21 mouse cellular contexts compared by ENCODE assay signal in genomic region chr11:113146762-113147161, GRCm38 (mm10).
"Had no signal": no experiment of that assay in that cellular context is flagged by ENCODE, and none has a peak within 500 bp of the region (broad histone marks: within the 10 kb centered on the region; RNA-seq: fewer than 3 reads in every experiment).

No protein-coding gene starts in this region.

- H3K4me2 ChIP-seq: liver, embryonic 12.5 days; liver, embryonic 15.5 days; midbrain, embryonic 12.5 days; midbrain, embryonic 15.5 days had no signal

- DNase-seq: kidney, adult 18-20 months; kidney, adult 9 months; kidney, postnatal 14 days; kidney, postnatal 4 days; layer of hippocampus, postnatal 36 days; liver; lung, adult 18-20 months; right cerebral cortex, adult 18-20 months; right cerebral cortex, postnatal 14 days; right cerebral cortex, postnatal 4 days; thymus, adult 18-20 months; thymus, postnatal 36 days had no signal

- H3K9me3 ChIP-seq: limb, embryonic 10.5 days; limb, embryonic 13.5 days; liver, embryonic 12.5 days; liver, embryonic 15.5 days; midbrain, embryonic 12.5 days; midbrain, embryonic 15.5 days; neural tube, embryonic 12.5 days; neural tube, embryonic 15.5 days had no signal

- H3K36me3 ChIP-seq: limb, embryonic 13.5 days; liver, embryonic 12.5 days; liver, embryonic 15.5 days; midbrain, embryonic 12.5 days; midbrain, embryonic 15.5 days; neural tube, embryonic 12.5 days; neural tube, embryonic 15.5 days had no signal

- H3K4me3 ChIP-seq: limb, embryonic 13.5 days; liver, embryonic 12.5 days; liver, embryonic 15.5 days; midbrain, embryonic 12.5 days; midbrain, embryonic 15.5 days; neural tube, embryonic 12.5 days; neural tube, embryonic 15.5 days had no signal

- H3K27me3 ChIP-seq: limb, embryonic 13.5 days; liver, embryonic 12.5 days; liver, embryonic 15.5 days; midbrain, embryonic 12.5 days; midbrain, embryonic 15.5 days; neural tube, embryonic 12.5 days; neural tube, embryonic 15.5 days had no signal

- H3K9ac ChIP-seq: limb, embryonic 13.5 days; liver, embryonic 12.5 days; liver, embryonic 15.5 days; midbrain, embryonic 12.5 days; midbrain, embryonic 15.5 days; neural tube, embryonic 12.5 days; neural tube, embryonic 15.5 days had no signal

- ATAC-seq: liver, embryonic 12.5 days; midbrain, embryonic 15.5 days had no signal

- H3K27ac ChIP-seq: liver, embryonic 12.5 days; liver, embryonic 15.5 days; macrophage; midbrain, embryonic 12.5 days; midbrain, embryonic 15.5 days; neural tube, embryonic 12.5 days; neural tube, embryonic 15.5 days had no signal
